Mouse (Mus musculus): ENCODE measurements at regions not wholly inside any gene's neighbourhood (a gene's known extent, or its start where the extent isn't known, plus 50 kb on each side); places are given as distances from the start of the nearest gene placed in this dataset.

DNA sequence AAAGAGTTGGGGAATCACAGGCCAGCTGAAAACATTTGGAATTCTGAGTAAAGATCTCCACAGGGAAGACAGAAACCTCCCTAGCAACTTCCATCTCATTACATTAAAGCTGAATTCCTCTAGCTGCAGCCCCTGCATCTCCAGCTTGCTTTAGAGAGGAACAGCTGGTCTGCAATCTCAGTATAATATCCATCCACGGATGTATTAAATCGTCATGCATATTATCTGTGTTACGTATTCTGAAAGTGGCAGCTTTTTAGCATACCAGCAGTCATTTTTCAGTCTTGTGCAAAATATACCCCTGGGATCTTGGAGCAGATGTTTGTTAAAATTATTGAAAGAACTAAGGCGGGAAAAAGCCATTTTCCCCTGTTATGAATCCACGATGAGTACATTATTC is 287.7 kb upstream of the Gm9747 start:
- no peak for TF ChIP-seq CTCF (IDR thresholded peaks at IDR 0.05; ENCODE audit: low read depth, low read length)
- no peak for TF ChIP-seq POLR2A (IDR thresholded peaks at IDR 0.05; ENCODE audit: insufficient read depth, low read length)

Data from ES-Bruce4 (cell line).